ENCODE assay signal across 13 mouse cellular contexts in genomic region chr5:109550225-109550935, GRCm38 (mm10). TPM values are rescaled to one million over a fixed set of nuclear protein-coding genes. Genes with fewer than 3 reads are reported as not detected.
DNase-seq lines count a peak whose midpoint lies in the region; ATAC-seq and TF ChIP-seq lines count a peak whose summit lies in the region.
"Had no signal": no experiment of that assay in that cellular context is flagged by ENCODE, and none has a peak within 500 bp of the region (broad histone marks: within the 10 kb centered on the region; RNA-seq: fewer than 3 reads in every experiment).

No protein-coding gene starts in this region.

- WGBS in liver, postnatal 0 days (ENCODE audit: insufficient replicate concordance) = 86% methylated on average over 33 of the region's 36 CpGs
- WGBS in kidney, adult 2 months = 90% methylated on average over 35 of the region's 36 CpGs
- WGBS in neural tube, embryonic 15.5 days = 88% methylated on average over 34 of the region's 36 CpGs

- H3K27me3 ChIP-seq in liver, postnatal 0 days (ENCODE audit: insufficient read depth, low read length) = no peaks in the 10 kb centered on the region
- H3K27me3 ChIP-seq in CH12.LX (replicated peaks) = no peaks in the 10 kb centered on the region
- H3K27me3 ChIP-seq in kidney, adult 2 months (replicated peaks; ENCODE audit: control insufficient read depth, insufficient read depth, low read length) = no peaks in the 10 kb centered on the region
- H3K27me3 ChIP-seq in neural tube, embryonic 15.5 days (replicated peaks) = no peaks in the 10 kb centered on the region
- H3K27me3 ChIP-seq: liver, embryonic 13.5 days; midbrain, embryonic 12.5 days; stomach, embryonic 15.5 days had no signal

- no peak overlapping the region for H3K4me2 ChIP-seq in liver, postnatal 0 days (ENCODE audit: low read depth, low read length)
- no peak overlapping the region for H3K4me2 ChIP-seq in CH12.LX (ENCODE audit: insufficient read depth, low read depth, poor library complexity, severe bottlenecking)
- no peak overlapping the region for H3K4me2 ChIP-seq in neural tube, embryonic 15.5 days
- H3K4me2 ChIP-seq: liver, embryonic 13.5 days; midbrain, embryonic 12.5 days; stomach, embryonic 15.5 days had no signal

- ATAC-seq in liver, postnatal 0 days = no peak
- ATAC-seq in neural tube, embryonic 15.5 days (ENCODE audit: low FRiP score) = no peak

- in situ Hi-C loops in CH12.LX (cut with MboI; ENCODE audit: low pct_ligation_motif_present, low pct_unique_long_range_greater_than_20kb, low sequenced_read_pairs) = no loop called here

- no peaks in the 10 kb centered on the region for H3K79me2 ChIP-seq in CH12.LX (replicated peaks; ENCODE audit: control insufficient read depth, extremely low read depth, insufficient read depth, poor library complexity, severe bottlenecking)

- peaks cover 4% of the 10 kb centered on the region; the same call in 1 of the 2 replicates for H3K36me3 ChIP-seq in liver, postnatal 0 days (replicated peaks; ENCODE audit: insufficient read depth, low read length)
- peaks cover 32 to 57% of the 10 kb centered on the region in 2 experiments for H3K36me3 ChIP-seq in CH12.LX (replicated peaks in 1 of 2; ENCODE audit: control insufficient read depth in 1 of 2, insufficient read depth in 1 of 2, low read length in 1 of 2)
- H3K36me3 ChIP-seq in kidney, adult 2 months (ENCODE audit: control insufficient read depth, insufficient read depth, low read length) = no peaks in the 10 kb centered on the region
- H3K36me3 ChIP-seq in neural tube, embryonic 15.5 days = peaks cover 16% of the 10 kb centered on the region

- TF ChIP-seq RAD21 in CH12.LX (IDR thresholded peaks at IDR 0.05; ENCODE audit: low read depth, low read length) = no peak

- DNase-seq in cerebellum, adult 9-11 months = peak; percentile 14
- no peak for DNase-seq in cerebellum, postnatal 4 days (ENCODE audit: low spot score in 2 of 2)
- DNase-seq in liver = peak; percentile 4
- no peak for DNase-seq in liver, postnatal 0 days
- DNase-seq in CH12.LX (ENCODE audit: extremely low read depth) = no peak
- DNase-seq in ZHBTc4 (ENCODE audit: low read depth, low spot score) = peak; percentile 82
- DNase-seq in kidney, adult 2 months = no peak
- DNase-seq: liver, embryonic 13.5 days had no signal

- dilution Hi-C loops in CH12.LX (cut with MboI; ENCODE audit: extremely low pct_ligation_motif_present, extremely low pct_unique_long_range_greater_than_20kb, low sequenced_read_pairs) = no loop called here

- H3K9me3 ChIP-seq in liver, postnatal 0 days (ENCODE audit: low read length) = peaks cover 38% of the 10 kb centered on the region
- peaks cover 40% of the 10 kb centered on the region for H3K9me3 ChIP-seq in CH12.LX (replicated peaks; ENCODE audit: low read length)
- H3K9me3 ChIP-seq in neural tube, embryonic 15.5 days (replicated peaks) = peaks cover 5% of the 10 kb centered on the region; the same call in 1 of the 2 replicates
- H3K9me3 ChIP-seq: stomach, embryonic 15.5 days had no signal

- no peak for TF ChIP-seq POLR2A in CH12.LX (IDR thresholded peaks at IDR 0.05; ENCODE audit: low read depth, low read length)
- no peak for TF ChIP-seq POLR2A in kidney, adult 2 months (IDR thresholded peaks at IDR 0.05; ENCODE audit: low read depth, low read length)

- no peak overlapping the region for H3K4me3 ChIP-seq in liver, postnatal 0 days (ENCODE audit: low read depth, low read length)
- H3K4me3 ChIP-seq in CH12.LX (replicated peaks in 1 of 3; ENCODE audit: low read depth in 2 of 3, low read length in 2 of 3, poor library complexity in 1 of 3) = no peak overlapping the region
- H3K4me3 ChIP-seq in kidney, adult 2 months (ENCODE audit: insufficient read depth, low read depth, low read length) = no peak overlapping the region
- H3K4me3 ChIP-seq in neural tube, embryonic 15.5 days (replicated peaks) = no peak overlapping the region
- H3K4me3 ChIP-seq: erythroblast, embryonic 14.5 days; liver, embryonic 13.5 days; midbrain, embryonic 12.5 days; stomach, embryonic 15.5 days had no signal

- no peaks in the 10 kb centered on the region for H3K4me1 ChIP-seq in liver, postnatal 0 days (ENCODE audit: insufficient read depth)
- H3K4me1 ChIP-seq in CH12.LX (ENCODE audit: control insufficient read depth in 1 of 2, insufficient read depth in 2 of 2) = peaks cover 2 to 6% of the 10 kb centered on the region in 2 experiments; a peak in 2 of 4 replicates
- H3K4me1 ChIP-seq in kidney, adult 2 months (ENCODE audit: control insufficient read depth, insufficient read depth, low read length) = no peaks in the 10 kb centered on the region
- no peaks in the 10 kb centered on the region for H3K4me1 ChIP-seq in neural tube, embryonic 15.5 days
- H3K4me1 ChIP-seq: liver, embryonic 13.5 days; midbrain, embryonic 12.5 days; stomach, embryonic 15.5 days had no signal

- no peak for TF ChIP-seq CTCF in liver, postnatal 0 days (IDR thresholded peaks at IDR 0.05; ENCODE audit: low read depth)
- TF ChIP-seq CTCF in CH12.LX (conservative IDR thresholded peaks at IDR 0.05 in 1 of 2, IDR thresholded peaks at IDR 0.05 in 1 of 2; ENCODE audit: low read depth in 2 of 2, low read length in 2 of 2) = no peak
- TF ChIP-seq CTCF in kidney, adult 2 months (conservative IDR thresholded peaks at IDR 0.05; ENCODE audit: insufficient read depth, insufficient read length, low read depth, low read length) = no peak

- no peak overlapping the region for H3K9ac ChIP-seq in liver, postnatal 0 days (replicated peaks)
- H3K9ac ChIP-seq in CH12.LX (ENCODE audit: insufficient read depth, low read depth) = no peak overlapping the region
- H3K9ac ChIP-seq in neural tube, embryonic 15.5 days (replicated peaks) = no peak overlapping the region
- H3K9ac ChIP-seq: liver, embryonic 13.5 days; midbrain, embryonic 12.5 days; stomach, embryonic 15.5 days had no signal

- no peak overlapping the region for H3K27ac ChIP-seq in liver, postnatal 0 days (ENCODE audit: low read depth)
- no peak overlapping the region for H3K27ac ChIP-seq in CH12.LX (ENCODE audit: insufficient read depth, low read depth)
- H3K27ac ChIP-seq in kidney, adult 2 months (ENCODE audit: insufficient read depth, low read depth, low read length) = no peak overlapping the region
- H3K27ac ChIP-seq in neural tube, embryonic 15.5 days (replicated peaks) = no peak overlapping the region
- H3K27ac ChIP-seq: kidney, postnatal 0 days; liver, embryonic 13.5 days; midbrain, embryonic 12.5 days; stomach, embryonic 15.5 days had no signal

- TF ChIP-seq EP300 in liver, postnatal 0 days (IDR thresholded peaks at IDR 0.05; ENCODE audit: low read depth) = no peak
- no peak for TF ChIP-seq EP300 in CH12.LX (IDR thresholded peaks at IDR 0.05; ENCODE audit: low read length)

TF ChIP-seq in CH12.LX, 34 proteins besides CTCF, POLR2A, EP300 and RAD21:
- TF ChIP-seq ZKSCAN1 (IDR thresholded peaks at IDR 0.05; ENCODE audit: borderline replicate concordance, low read depth, low read length) (peak; percentile 56), IRF4 (IDR thresholded peaks at IDR 0.05; ENCODE audit: low read depth, low read length) (no peak)

RNA-seq across cellular contexts. Expression of gene Crlf2, which starts 8.4 kb away (rescaled TPM):
- polyA plus RNA-seq in liver, postnatal 0 days (2015; fragmentation: Nextera tagmentation; extraction: Ambion mirVana) = 8.9 and 10.2 TPM in 2 replicates
- total RNA-seq in CH12.LX (2012; rRNA removed) (25.4 and 32.5 TPM in 2 replicates), CH12.LX (2014; rRNA removed) (9.3 and 10.5 TPM in 2 replicates)
- 22.2 and 22.6 TPM in 2 replicates for polyA plus RNA-seq in CH12.LX (2012; ENCODE audit: insufficient read length, low read depth)
- polyA plus RNA-seq in kidney, adult 2 months (2012; rRNA removed) = 8.2 and 12.0 TPM in 2 replicates
- polyA plus RNA-seq in neural tube, embryonic 15.5 days (2015; fragmentation: Nextera tagmentation; extraction: Ambion mirVana) = 23.2 and 23.6 TPM in 2 replicates

Comparison
In these comparisons a context has a peak if more than half of its experiments do, and no peak if none do; other contexts are left out.
1. DNase-seq: peak in cerebellum, adult 9-11 months (single experiment), liver (single experiment) and ZHBTc4 (single experiment); none in cerebellum, postnatal 4 days (0 of 2), liver, postnatal 0 days (single experiment), CH12.LX (single experiment) and kidney, adult 2 months (single experiment).